Mouse (Mus musculus): ENCODE data around the gene Ttc30b. TPM values are rescaled to one million over a fixed set of nuclear protein-coding genes. Genes with fewer than 3 reads are reported as not detected.
A peak's percentile ranks its signal among the peaks of the same experiment; 100 is the strongest.
"Not testable (repeated sequence)": the region's sequence is repeated elsewhere in the genome, so short reads cannot be mapped to it uniquely, and the experiment has no call there.

Gene Ttc30b
- polyA plus RNA-seq, 1 experiment from 2014 or later = 12.3 TPM

- peak overlapping the region; percentile 15; the same call in 1 of the 2 replicates for H3K27ac ChIP-seq
- 0 out of 2 replicates have a peak, but pooled peaks have one; percentile 50 for ATAC-seq (replicated peaks; ENCODE audit: low FRiP score)
- 0 out of 2 replicates have a peak, but pooled peaks cover 3% of the 10 kb centered on the region for H3K27me3 ChIP-seq
- peak overlapping the region; percentile 58 for H3K4me2 ChIP-seq
- no peaks in the 10 kb centered on the region for H3K36me3 ChIP-seq
- 15% methylated on average over 5 of the region's 5 CpGs for WGBS
- no peak overlapping the region for H3K9ac ChIP-seq
- no peaks in the 10 kb centered on the region for H3K9me3 ChIP-seq (replicated peaks)
- H3K4me3 ChIP-seq (replicated peaks) = peak overlapping the region; percentile 24
- peaks cover 30% of the 10 kb centered on the region for H3K4me1 ChIP-seq
These were observed 26.6 kb upstream of the Ttc30b start for GRCm38 (mm10) chr2:75964972-75965371.

- Histone ChIP-seq H3K27ac (peak overlapping the region; percentile 15; the same call in 1 of the 2 replicates), H3K27me3 (0 out of 2 replicates have a peak, but pooled peaks cover 3% of the 10 kb centered on the region), H3K36me3 (no peaks in the 10 kb centered on the region), H3K4me3 (replicated peaks) (peak overlapping the region; percentile 24), H3K4me2 (peak overlapping the region; percentile 58), H3K4me1 (peaks cover 35% of the 10 kb centered on the region), H3K9me3 (replicated peaks) (no peaks in the 10 kb centered on the region), H3K9ac (no peak overlapping the region)
- 0 out of 2 replicates have a peak, but pooled peaks have one; percentile 54 for ATAC-seq (replicated peaks; ENCODE audit: low FRiP score)
- WGBS = 9% methylated on average over 14 of the region's 14 CpGs
These were observed 26.1 kb upstream of the Ttc30b start for GRCm38 (mm10) chr2:75964512-75964911.

GRCm38 (mm10) chr2:75964051-75964450 lies 25.7 kb upstream of the Ttc30b start:
- peaks cover 39% of the 10 kb centered on the region for H3K4me1 ChIP-seq
- ATAC-seq (replicated peaks; ENCODE audit: low FRiP score) = no peak
- no peaks in the 10 kb centered on the region for H3K9me3 ChIP-seq (replicated peaks)
- no peaks in the 10 kb centered on the region for H3K36me3 ChIP-seq
- H3K27ac ChIP-seq = 0 out of 2 replicates have a peak overlapping the region, but pooled peaks have one; percentile 15
- 0 out of 2 replicates have a peak overlapping the region, but pooled peaks have one; percentile 24 for H3K4me3 ChIP-seq (replicated peaks)
- peak overlapping the region; percentile 58 for H3K4me2 ChIP-seq
- WGBS = 62% methylated on average over 5 of the region's 5 CpGs
- H3K27me3 ChIP-seq = 0 out of 2 replicates have a peak, but pooled peaks cover 3% of the 10 kb centered on the region
- H3K9ac ChIP-seq = no peak overlapping the region

- H3K27me3 ChIP-seq = 0 out of 2 replicates have a peak, but pooled peaks cover 3% of the 10 kb centered on the region
- H3K36me3 ChIP-seq = no peaks in the 10 kb centered on the region
- H3K27ac ChIP-seq = no peak overlapping the region
- WGBS = 73% methylated on average over 10 of the region's 10 CpGs
- H3K4me1 ChIP-seq = peaks cover 39% of the 10 kb centered on the region
- no peak overlapping the region for H3K4me3 ChIP-seq (replicated peaks)
- no peaks in the 10 kb centered on the region for H3K9me3 ChIP-seq (replicated peaks)
- no peak overlapping the region for H3K4me2 ChIP-seq
- no peak for ATAC-seq (replicated peaks; ENCODE audit: low FRiP score)
- H3K9ac ChIP-seq = no peak overlapping the region
These were observed 24.9 kb upstream of the Ttc30b start for GRCm38 (mm10) chr2:75963211-75963840.

GRCm38 (mm10) chr2:75960366-75961330 lies 22.3 kb upstream of the Ttc30b start:
- peak; percentile 61 for ATAC-seq (replicated peaks; ENCODE audit: low FRiP score)
- H3K4me2 ChIP-seq = peak overlapping the region; percentile 33; the same call in 1 of the 2 replicates
- H3K9ac ChIP-seq = no peak overlapping the region
- H3K4me3 ChIP-seq (replicated peaks) = no peak overlapping the region
- H3K36me3 ChIP-seq = no peaks in the 10 kb centered on the region
- H3K27me3 ChIP-seq = 0 out of 2 replicates have a peak, but pooled peaks cover 2% of the 10 kb centered on the region
- H3K9me3 ChIP-seq (replicated peaks) = no peaks in the 10 kb centered on the region
- peak overlapping the region; percentile 45 for H3K27ac ChIP-seq
- 44% methylated on average over 15 of the region's 15 CpGs for WGBS
- H3K4me1 ChIP-seq = peaks cover 39% of the 10 kb centered on the region

- ATAC-seq (replicated peaks; ENCODE audit: low FRiP score) = no peak
- peak overlapping the region; percentile 33 for H3K4me2 ChIP-seq
- H3K9ac ChIP-seq = no peak overlapping the region
- H3K27ac ChIP-seq = peak overlapping the region; percentile 45
- H3K36me3 ChIP-seq = no peaks in the 10 kb centered on the region
- no peak overlapping the region for H3K4me3 ChIP-seq (replicated peaks)
- 20% methylated on average over 15 of the region's 15 CpGs for whole genome bisulfite sequencing
- no peaks in the 10 kb centered on the region for H3K27me3 ChIP-seq
- H3K9me3 ChIP-seq (replicated peaks) = no peaks in the 10 kb centered on the region
- peaks cover 38% of the 10 kb centered on the region for H3K4me1 ChIP-seq
These were observed 21.5 kb upstream of the Ttc30b start for GRCm38 (mm10) chr2:75959850-75960365.

- H3K9ac ChIP-seq = no peak overlapping the region
- no peak for ATAC-seq (replicated peaks; ENCODE audit: low FRiP score)
- no peaks in the 10 kb centered on the region for H3K27me3 ChIP-seq
- peak overlapping the region; percentile 33; the same call in 1 of the 2 replicates for H3K4me2 ChIP-seq
- no peaks in the 10 kb centered on the region for H3K9me3 ChIP-seq (replicated peaks)
- H3K27ac ChIP-seq = 0 out of 2 replicates have a peak overlapping the region, but pooled peaks have one; percentile 45
- peaks cover 32% of the 10 kb centered on the region for H3K4me1 ChIP-seq
- H3K36me3 ChIP-seq = no peaks in the 10 kb centered on the region
- H3K4me3 ChIP-seq (replicated peaks) = no peak overlapping the region
- 31% methylated on average over 18 of the region's 18 CpGs for WGBS
These were observed 20.9 kb upstream of the Ttc30b start for GRCm38 (mm10) chr2:75959183-75959849.

- Histone ChIP-seq H3K9me3 (replicated peaks) (no peaks in the 10 kb centered on the region), H3K9ac (no peak overlapping the region), H3K4me1 (peaks cover 16% of the 10 kb centered on the region), H3K4me3 (replicated peaks) (no peak overlapping the region), H3K27ac (no peak overlapping the region), H3K27me3 (no peaks in the 10 kb centered on the region), H3K36me3 (no peaks in the 10 kb centered on the region), H3K4me2 (no peak overlapping the region)
- no peak for ATAC-seq (replicated peaks; ENCODE audit: low FRiP score)
- WGBS = 59% methylated on average over 14 of the region's 14 CpGs
These were observed 17.3 kb upstream of the Ttc30b start for GRCm38 (mm10) chr2:75955709-75956108.

GRCm38 (mm10) chr2:75953320-75953719 lies 14.9 kb upstream of the Ttc30b start:
- Histone ChIP-seq H3K27ac (no peak overlapping the region), H3K4me2 (no peak overlapping the region), H3K4me3 (replicated peaks) (no peak overlapping the region), H3K9ac (no peak overlapping the region), H3K9me3 (replicated peaks) (no peaks in the 10 kb centered on the region), H3K27me3 (no peaks in the 10 kb centered on the region), H3K36me3 (no peaks in the 10 kb centered on the region), H3K4me1 (no peaks in the 10 kb centered on the region)
- no peak for ATAC-seq (replicated peaks; ENCODE audit: low FRiP score)
- 92% methylated on average over 5 of the region's 5 CpGs for WGBS

- no peaks in the 10 kb centered on the region for H3K27me3 ChIP-seq
- H3K9ac ChIP-seq = no peak overlapping the region
- H3K9me3 ChIP-seq (replicated peaks) = no peaks in the 10 kb centered on the region
- no peaks in the 10 kb centered on the region for H3K4me1 ChIP-seq
- WGBS = 73% methylated on average over 8 of the region's 8 CpGs
- no peak overlapping the region for H3K27ac ChIP-seq
- H3K4me2 ChIP-seq = no peak overlapping the region
- no peaks in the 10 kb centered on the region for H3K36me3 ChIP-seq
- H3K4me3 ChIP-seq (replicated peaks) = no peak overlapping the region
- no peak for ATAC-seq (replicated peaks; ENCODE audit: low FRiP score)
These were observed 12.3 kb upstream of the Ttc30b start for GRCm38 (mm10) chr2:75950685-75951084.

- peak; percentile 37; the same call in 1 of the 2 replicates for ATAC-seq (replicated peaks; ENCODE audit: low FRiP score)
- not testable (repeated sequence) for H3K4me1 ChIP-seq; H3K36me3 ChIP-seq; H3K27me3 ChIP-seq; H3K27ac ChIP-seq; H3K9ac ChIP-seq; H3K9me3 ChIP-seq (replicated peaks)
- 68% methylated on average over 14 of the region's 17 CpGs for WGBS
- Histone ChIP-seq H3K4me2 (peak overlapping the region; percentile 61), H3K4me3 (replicated peaks) (peak overlapping the region; percentile 54)
These were observed 767 bp downstream of the Ttc30b start for GRCm38 (mm10) chr2:75937520-75938116.
